Mouse (Mus musculus): ENCODE measurements at regions not wholly inside any gene's neighbourhood (a gene's known extent, or its start where the extent isn't known, plus 50 kb on each side); places are given as distances from the start of the nearest gene placed in this dataset.
A peak's percentile ranks its signal among the peaks of the same experiment; 100 is the strongest.

- Histone ChIP-seq H3K4me3 (replicated peaks in 1 of 3; ENCODE audit: low read depth in 2 of 3, low read length in 2 of 3, poor library complexity in 1 of 3) (no peak overlapping the region), H3K4me2 (ENCODE audit: insufficient read depth, low read depth, poor library complexity, severe bottlenecking) (no peak overlapping the region), H3K27me3 (replicated peaks) (no peaks in the 10 kb centered on the region), H3K27ac (ENCODE audit: insufficient read depth, low read depth) (no peak overlapping the region), H3K9ac (ENCODE audit: insufficient read depth, low read depth) (no peak overlapping the region), H3K9me3 (replicated peaks; ENCODE audit: low read length) (no peaks in the 10 kb centered on the region), H3K79me2 (replicated peaks; ENCODE audit: control insufficient read depth, extremely low read depth, insufficient read depth, poor library complexity, severe bottlenecking) (no peaks in the 10 kb centered on the region), H3K36me3 (replicated peaks in 1 of 2; ENCODE audit: control insufficient read depth in 1 of 2, insufficient read depth in 1 of 2, low read length in 1 of 2) (no peaks in the 10 kb centered on the region), H3K4me1 (ENCODE audit: control insufficient read depth in 1 of 2, insufficient read depth in 2 of 2) (no peaks in the 10 kb centered on the region)
- TF ChIP-seq MAFK (IDR thresholded peaks at IDR 0.05; ENCODE audit: insufficient replicate concordance, low read length) (peak; percentile 62; the same call in 1 of the 2 replicates), ZC3H11A (IDR thresholded peaks at IDR 0.05; ENCODE audit: low read depth, low read length) (no peak)
- in situ Hi-C loops (cut with MboI; ENCODE audit: low pct_ligation_motif_present, low pct_unique_long_range_greater_than_20kb, low sequenced_read_pairs): loop anchor here (25.0 kb wide), 1 partner anchor 940 kb away; no protein-coding TSS in a partner anchor
- dilution Hi-C loops (cut with MboI; ENCODE audit: extremely low pct_ligation_motif_present, extremely low pct_unique_long_range_greater_than_20kb, low sequenced_read_pairs): no loop called here
- DNase-seq (ENCODE audit: extremely low read depth): no peak
Measured at GRCm38 (mm10) chr4:7852006-7852615, 386.7 kb downstream of the Car8 start.

GRCm38 (mm10) chr4:7847411-7847810, 391.4 kb downstream of the Car8 start:
- no peak overlapping the region for H3K9ac ChIP-seq (ENCODE audit: insufficient read depth, low read depth)
- H3K9me3 ChIP-seq (replicated peaks; ENCODE audit: low read length): no peaks in the 10 kb centered on the region
- no peaks in the 10 kb centered on the region for H3K36me3 ChIP-seq (replicated peaks in 1 of 2; ENCODE audit: control insufficient read depth in 1 of 2, insufficient read depth in 1 of 2, low read length in 1 of 2)
- in situ Hi-C loops (cut with MboI; ENCODE audit: low pct_ligation_motif_present, low pct_unique_long_range_greater_than_20kb, low sequenced_read_pairs) (no loop called here), dilution Hi-C loops (cut with MboI; ENCODE audit: extremely low pct_ligation_motif_present, extremely low pct_unique_long_range_greater_than_20kb, low sequenced_read_pairs) (no loop called here)
- H3K4me1 ChIP-seq (ENCODE audit: control insufficient read depth in 1 of 2, insufficient read depth in 2 of 2): no peaks in the 10 kb centered on the region
- no peak overlapping the region for H3K4me3 ChIP-seq (replicated peaks in 1 of 3; ENCODE audit: low read depth in 2 of 3, low read length in 2 of 3, poor library complexity in 1 of 3)
- no peaks in the 10 kb centered on the region for H3K79me2 ChIP-seq (replicated peaks; ENCODE audit: control insufficient read depth, extremely low read depth, insufficient read depth, poor library complexity, severe bottlenecking)
- H3K4me2 ChIP-seq (ENCODE audit: insufficient read depth, low read depth, poor library complexity, severe bottlenecking): no peak overlapping the region
- DNase-seq (ENCODE audit: extremely low read depth): no peak
- H3K27ac ChIP-seq (ENCODE audit: insufficient read depth, low read depth): no peak overlapping the region
- H3K27me3 ChIP-seq (replicated peaks): no peaks in the 10 kb centered on the region
- no peak for TF ChIP-seq MXI1 (IDR thresholded peaks at IDR 0.05; ENCODE audit: low read depth, low read length)
- no peak for TF ChIP-seq CTCF (conservative IDR thresholded peaks at IDR 0.05 in 1 of 2, IDR thresholded peaks at IDR 0.05 in 1 of 2; ENCODE audit: low read depth in 2 of 2, low read length in 2 of 2)
- TF ChIP-seq ZNF384 (IDR thresholded peaks at IDR 0.05; ENCODE audit: low read depth, low read length): no peak
- no peak for TF ChIP-seq RCOR1 (conservative IDR thresholded peaks at IDR 0.05; ENCODE audit: low read depth, low read length)

GRCm38 (mm10) chr4:7829126-7829525, 409.7 kb downstream of the Car8 start:
- no peaks in the 10 kb centered on the region for H3K27me3 ChIP-seq (replicated peaks)
- H3K27ac ChIP-seq (ENCODE audit: insufficient read depth, low read depth): no peak overlapping the region
- no peak overlapping the region for H3K4me2 ChIP-seq (ENCODE audit: insufficient read depth, low read depth, poor library complexity, severe bottlenecking)
- dilution Hi-C loops (cut with MboI; ENCODE audit: extremely low pct_ligation_motif_present, extremely low pct_unique_long_range_greater_than_20kb, low sequenced_read_pairs): no loop called here
- no peak overlapping the region for H3K4me3 ChIP-seq (replicated peaks in 1 of 3; ENCODE audit: low read depth in 2 of 3, low read length in 2 of 3, poor library complexity in 1 of 3)
- TF ChIP-seq ELF1 (IDR thresholded peaks at IDR 0.05; ENCODE audit: low read depth, low read length): no peak
- no peaks in the 10 kb centered on the region for H3K79me2 ChIP-seq (replicated peaks; ENCODE audit: control insufficient read depth, extremely low read depth, insufficient read depth, poor library complexity, severe bottlenecking)
- no peak for DNase-seq (ENCODE audit: extremely low read depth)
- H3K36me3 ChIP-seq (replicated peaks in 1 of 2; ENCODE audit: control insufficient read depth in 1 of 2, insufficient read depth in 1 of 2, low read length in 1 of 2): no peaks in the 10 kb centered on the region
- H3K9ac ChIP-seq (ENCODE audit: insufficient read depth, low read depth): no peak overlapping the region
- no peaks in the 10 kb centered on the region for H3K4me1 ChIP-seq (ENCODE audit: control insufficient read depth in 1 of 2, insufficient read depth in 2 of 2)
- in situ Hi-C loops (cut with MboI; ENCODE audit: low pct_ligation_motif_present, low pct_unique_long_range_greater_than_20kb, low sequenced_read_pairs): no loop called here
- H3K9me3 ChIP-seq (replicated peaks; ENCODE audit: low read length): no peaks in the 10 kb centered on the region

All from CH12.LX (cell line).